Mouse (Mus musculus): ENCODE measurements around the gene Ctnnd1. TPM values are rescaled to one million over a fixed set of nuclear protein-coding genes. Genes with fewer than 3 reads are reported as not detected.

Gene Ctnnd1
- polyA plus RNA-seq, 1 experiment from 2014 or later: 38.7 TPM

GRCm38 (mm10) chr2:84574130-84574529 is 76.4 kb downstream of the Ctnnd1 start:
- DNase-seq (ENCODE audit: low spot score) (no peak), ATAC-seq (ENCODE audit: insufficient number of reproducible peaks, low FRiP score, low TSS enrichment, low read depth) (no peak)
- no peaks in the 10 kb centered on the region; the same call in 1 of the 2 replicates for H3K9me3 ChIP-seq (ENCODE audit: control insufficient read depth, low read length)
- 94% methylated on average over 4 of the region's 4 CpGs for WGBS
- H3K4me1 ChIP-seq (ENCODE audit: control insufficient read depth, insufficient read depth, low read length): no peaks in the 10 kb centered on the region
- H3K9ac ChIP-seq (ENCODE audit: low read length): no peak overlapping the region
- no peak overlapping the region for H3K4me3 ChIP-seq (ENCODE audit: low read depth, low read length)
- H3K27ac ChIP-seq (replicated peaks; ENCODE audit: low read depth, low read length): no peak overlapping the region
- no peak overlapping the region for H3K4me2 ChIP-seq (ENCODE audit: low read depth, severe bottlenecking)
- H3K36me3 ChIP-seq (ENCODE audit: control insufficient read depth, insufficient read depth, low read length): no peaks in the 10 kb centered on the region
- H3K27me3 ChIP-seq (ENCODE audit: control insufficient read depth, insufficient read depth, low read length): no peaks in the 10 kb centered on the region

GRCm38 (mm10) chr2:84556888-84557514 is 93.6 kb downstream of the Ctnnd1 start:
- Histone ChIP-seq H3K36me3 (ENCODE audit: control insufficient read depth, insufficient read depth, low read length) (no peaks in the 10 kb centered on the region), H3K4me3 (ENCODE audit: low read depth, low read length) (no peak overlapping the region), H3K27ac (replicated peaks; ENCODE audit: low read depth, low read length) (no peak overlapping the region), H3K27me3 (ENCODE audit: control insufficient read depth, insufficient read depth, low read length) (no peaks in the 10 kb centered on the region), H3K9me3 (ENCODE audit: control insufficient read depth, low read length) (no peaks in the 10 kb centered on the region), H3K4me2 (ENCODE audit: low read depth, severe bottlenecking) (no peak overlapping the region), H3K9ac (ENCODE audit: low read length) (no peak overlapping the region), H3K4me1 (ENCODE audit: control insufficient read depth, insufficient read depth, low read length) (no peaks in the 10 kb centered on the region)
- no peak for DNase-seq (ENCODE audit: low spot score)
- no peak for ATAC-seq (ENCODE audit: insufficient number of reproducible peaks, low FRiP score, low TSS enrichment, low read depth)
- 44% methylated on average over 10 of the region's 10 CpGs for WGBS

- H3K4me2 ChIP-seq (ENCODE audit: low read depth, severe bottlenecking): no peak overlapping the region
- no peaks in the 10 kb centered on the region for H3K36me3 ChIP-seq (ENCODE audit: control insufficient read depth, insufficient read depth, low read length)
- no peak overlapping the region for H3K9ac ChIP-seq (ENCODE audit: low read length)
- WGBS: 80% methylated on average over 10 of the region's 10 CpGs
- ATAC-seq (ENCODE audit: insufficient number of reproducible peaks, low FRiP score, low TSS enrichment, low read depth): no peak
- no peaks in the 10 kb centered on the region for H3K4me1 ChIP-seq (ENCODE audit: control insufficient read depth, insufficient read depth, low read length)
- H3K27me3 ChIP-seq (ENCODE audit: control insufficient read depth, insufficient read depth, low read length): no peaks in the 10 kb centered on the region
- no peak overlapping the region for H3K27ac ChIP-seq (replicated peaks; ENCODE audit: low read depth, low read length)
- H3K9me3 ChIP-seq (ENCODE audit: control insufficient read depth, low read length): no peaks in the 10 kb centered on the region
- no peak overlapping the region for H3K4me3 ChIP-seq (ENCODE audit: low read depth, low read length)
- DNase-seq (ENCODE audit: low spot score): no peak
Measured at GRCm38 (mm10) chr2:84551390-84552100, 99.0 kb downstream of the Ctnnd1 start.

Other genes with a start within 250 kb of the Ctnnd1 start
- 18.7 and 19.7 TPM in 2 replicates for gene Calcrl, start 225.4 kb downstream of the Ctnnd1 start, polyA plus RNA-seq (2014; fragmentation: Nextera tagmentation; extraction: Ambion mirVana)
- 12.4 and 14.1 TPM in 2 replicates for gene Tfpi, start 174.0 kb downstream of the Ctnnd1 start, polyA plus RNA-seq (2014; fragmentation: Nextera tagmentation; extraction: Ambion mirVana)
- gene Btbd18, start 8.3 kb upstream of the Ctnnd1 start, polyA plus RNA-seq (2014; fragmentation: Nextera tagmentation; extraction: Ambion mirVana): 0.09 and 0.37 TPM in 2 replicates
- 485 and 509 TPM in 2 replicates for gene Selenoh, start 20.0 kb upstream of the Ctnnd1 start, polyA plus RNA-seq (2014; fragmentation: Nextera tagmentation; extraction: Ambion mirVana)
- not detected in 2 replicates for gene Gm28635, start 27.3 kb upstream of the Ctnnd1 start, polyA plus RNA-seq (2014; fragmentation: Nextera tagmentation; extraction: Ambion mirVana)
- 54.1 and 55.4 TPM in 2 replicates for gene Med19, start 27.6 kb upstream of the Ctnnd1 start, polyA plus RNA-seq (2014; fragmentation: Nextera tagmentation; extraction: Ambion mirVana)
- 129 TPM in 2 replicates for gene Tmx2, start 28.4 kb upstream of the Ctnnd1 start, polyA plus RNA-seq (2014; fragmentation: Nextera tagmentation; extraction: Ambion mirVana)
- gene Zdhhc5, start 64.4 kb upstream of the Ctnnd1 start, polyA plus RNA-seq (2014; fragmentation: Nextera tagmentation; extraction: Ambion mirVana): 31.1 and 32.6 TPM in 2 replicates
- 57.3 and 57.6 TPM in 2 replicates for gene Clp1, start 76.6 kb upstream of the Ctnnd1 start, polyA plus RNA-seq (2014; fragmentation: Nextera tagmentation; extraction: Ambion mirVana)
- 7.4 and 9.9 TPM in 2 replicates for gene Ypel4, start 83.3 kb upstream of the Ctnnd1 start, polyA plus RNA-seq (2014; fragmentation: Nextera tagmentation; extraction: Ambion mirVana)
- gene Gm19426, start 92.9 kb upstream of the Ctnnd1 start, polyA plus RNA-seq (2014; fragmentation: Nextera tagmentation; extraction: Ambion mirVana): 4.6 and 6.1 TPM in 2 replicates
- gene Serping1, start 124.7 kb upstream of the Ctnnd1 start, polyA plus RNA-seq (2014; fragmentation: Nextera tagmentation; extraction: Ambion mirVana): 12.4 and 13.3 TPM in 2 replicates
- gene Ube2l6, start 148.1 kb upstream of the Ctnnd1 start, polyA plus RNA-seq (2014; fragmentation: Nextera tagmentation; extraction: Ambion mirVana): 21.9 and 23.3 TPM in 2 replicates
- gene Smtnl1, start 171.9 kb upstream of the Ctnnd1 start, polyA plus RNA-seq (2014; fragmentation: Nextera tagmentation; extraction: Ambion mirVana): 0.10 and 0.32 TPM in 2 replicates
- gene Timm10, start 176.2 kb upstream of the Ctnnd1 start, polyA plus RNA-seq (2014; fragmentation: Nextera tagmentation; extraction: Ambion mirVana): 46.9 and 53.6 TPM in 2 replicates
- gene Slc43a1, start 188.1 kb upstream of the Ctnnd1 start, polyA plus RNA-seq (2014; fragmentation: Nextera tagmentation; extraction: Ambion mirVana): 36.0 and 37.8 TPM in 2 replicates
- 0.75 and 0.96 TPM in 2 replicates for gene Rtn4rl2, start 235.9 kb upstream of the Ctnnd1 start, polyA plus RNA-seq (2014; fragmentation: Nextera tagmentation; extraction: Ambion mirVana)